ENCODE assay signal across 8 mouse cellular contexts in genomic region chrX:70385962-70386351, GRCm38 (mm10). TPM values are rescaled to one million over a fixed set of nuclear protein-coding genes. Genes with fewer than 3 reads are reported as not detected.
DNase-seq lines count a peak whose midpoint lies in the region; ATAC-seq and TF ChIP-seq lines count a peak whose summit lies in the region.

No protein-coding gene starts in this region.

- TF ChIP-seq CTCF in kidney, adult 2 months (conservative IDR thresholded peaks at IDR 0.05; ENCODE audit: insufficient read depth, insufficient read length, low read depth, low read length): no peak

- no peaks in the 10 kb centered on the region for H3K36me3 ChIP-seq in kidney, adult 2 months (ENCODE audit: control insufficient read depth, insufficient read depth, low read length)
- H3K36me3 ChIP-seq in ES-E14 (ENCODE audit: control insufficient read depth, insufficient read depth, low read length, poor library complexity, severe bottlenecking): no peaks in the 10 kb centered on the region
- H3K36me3 ChIP-seq in embryonic facial prominence, embryonic 15.5 days: no peaks in the 10 kb centered on the region
- no peaks in the 10 kb centered on the region for H3K36me3 ChIP-seq in intestine, embryonic 15.5 days
- 0 out of 2 replicates have a peak, but pooled peaks cover 5% of the 10 kb centered on the region for H3K36me3 ChIP-seq in midbrain, embryonic 12.5 days

- H3K27me3 ChIP-seq in kidney, adult 2 months (replicated peaks; ENCODE audit: control insufficient read depth, insufficient read depth, low read length): no peaks in the 10 kb centered on the region
- H3K27me3 ChIP-seq in embryonic facial prominence, embryonic 15.5 days: no peaks in the 10 kb centered on the region
- H3K27me3 ChIP-seq in intestine, embryonic 15.5 days (replicated peaks): no peaks in the 10 kb centered on the region
- no peaks in the 10 kb centered on the region for H3K27me3 ChIP-seq in midbrain, embryonic 12.5 days

- peak overlapping the region; percentile 98 for H3K27ac ChIP-seq in kidney, adult 2 months (ENCODE audit: insufficient read depth, low read depth, low read length)
- 0 out of 2 replicates have a peak overlapping the region, but pooled peaks have one; percentile 10 for H3K27ac ChIP-seq in ES-E14 (ENCODE audit: insufficient read depth, low read depth, low read length, poor library complexity, severe bottlenecking)
- H3K27ac ChIP-seq in embryonic facial prominence, embryonic 15.5 days (replicated peaks): peak overlapping the region; percentile 90
- peak overlapping the region; percentile 66 for H3K27ac ChIP-seq in intestine, embryonic 15.5 days
- peak overlapping the region; percentile 56; the same call in 1 of the 2 replicates for H3K27ac ChIP-seq in midbrain, embryonic 12.5 days (replicated peaks)

- in situ Hi-C loops in ES-E14 (cut with MboI; ENCODE audit: low sequenced_read_pairs in 2 of 2, unreplicated experiment in 2 of 2): no loop called here

- H3K9me3 ChIP-seq in ES-E14 (ENCODE audit: control insufficient read depth, insufficient read depth, low read depth, low read length): no peaks in the 10 kb centered on the region
- no peaks in the 10 kb centered on the region for H3K9me3 ChIP-seq in embryonic facial prominence, embryonic 15.5 days (replicated peaks)
- H3K9me3 ChIP-seq in intestine, embryonic 15.5 days: no peaks in the 10 kb centered on the region
- no peaks in the 10 kb centered on the region for H3K9me3 ChIP-seq in midbrain, embryonic 12.5 days

- 0% methylated on average over 11 of the region's 11 CpGs for WGBS in kidney, adult 2 months
- WGBS in embryonic facial prominence, embryonic 15.5 days: 19% methylated on average over 11 of the region's 11 CpGs
- whole genome bisulfite sequencing in intestine, embryonic 15.5 days: 29% methylated on average over 11 of the region's 11 CpGs
- WGBS in midbrain, embryonic 12.5 days: 14% methylated on average over 11 of the region's 11 CpGs

- H3K4me3 ChIP-seq in kidney, adult 2 months (ENCODE audit: insufficient read depth, low read depth, low read length): peak overlapping the region; percentile 83
- peak overlapping the region; percentile 80 to 83 for H3K4me3 ChIP-seq in ES-E14 (ENCODE audit: insufficient read depth in 1 of 2, low read depth in 1 of 2, low read length in 2 of 2, poor library complexity in 1 of 2, severe bottlenecking in 1 of 2)
- peak overlapping the region; percentile 51 for H3K4me3 ChIP-seq in embryonic facial prominence, embryonic 15.5 days (replicated peaks)
- peak overlapping the region; percentile 49 for H3K4me3 ChIP-seq in intestine, embryonic 15.5 days (replicated peaks)
- H3K4me3 ChIP-seq in midbrain, embryonic 12.5 days: peak overlapping the region; percentile 54

- no peak for DNase-seq in kidney, adult 2 months
- DNase-seq in kidney, adult 8-10 months: no peak
- DNase-seq in ES-E14 (ENCODE audit: low read depth, low spot score): no peak
- no peak for DNase-seq in frontal cortex, postnatal 36 days (ENCODE audit: low spot score in 2 of 2)
- no peak for DNase-seq in layer of hippocampus, adult 18-20 months (ENCODE audit: low spot score in 2 of 2)

- ATAC-seq in embryonic facial prominence, embryonic 15.5 days (ENCODE audit: insufficient number of reproducible peaks, low FRiP score, low TSS enrichment, low read depth): peak; percentile 63
- ATAC-seq in intestine, embryonic 15.5 days: peak; percentile 62
- peak; percentile 56 for ATAC-seq in midbrain, embryonic 12.5 days (ENCODE audit: low FRiP score, low read depth)

- H3K4me2 ChIP-seq in embryonic facial prominence, embryonic 15.5 days (replicated peaks): peak overlapping the region; percentile 44
- H3K4me2 ChIP-seq in intestine, embryonic 15.5 days (replicated peaks): peak overlapping the region; percentile 58
- H3K4me2 ChIP-seq in midbrain, embryonic 12.5 days (replicated peaks): peak overlapping the region; percentile 53

- TF ChIP-seq POLR2A in kidney, adult 2 months (IDR thresholded peaks at IDR 0.05; ENCODE audit: low read depth, low read length): no peak

- peaks cover 4% of the 10 kb centered on the region; the same call in 1 of the 2 replicates for H3K4me1 ChIP-seq in kidney, adult 2 months (ENCODE audit: control insufficient read depth, insufficient read depth, low read length)
- H3K4me1 ChIP-seq in ES-E14 (ENCODE audit: control insufficient read depth in 2 of 2, insufficient read depth in 2 of 2, low read length in 2 of 2, poor library complexity in 1 of 2): no peaks in the 10 kb centered on the region
- 0 out of 2 replicates have a peak, but pooled peaks cover 6% of the 10 kb centered on the region for H3K4me1 ChIP-seq in embryonic facial prominence, embryonic 15.5 days
- H3K4me1 ChIP-seq in intestine, embryonic 15.5 days (replicated peaks): no peaks in the 10 kb centered on the region
- H3K4me1 ChIP-seq in midbrain, embryonic 12.5 days: no peaks in the 10 kb centered on the region

- peak overlapping the region; percentile 80 for H3K9ac ChIP-seq in ES-E14 (ENCODE audit: insufficient read depth, low read depth, low read length, poor library complexity, severe bottlenecking)
- H3K9ac ChIP-seq in embryonic facial prominence, embryonic 15.5 days: peak overlapping the region; percentile 33; the same call in 1 of the 2 replicates
- peak overlapping the region; percentile 54 for H3K9ac ChIP-seq in intestine, embryonic 15.5 days
- H3K9ac ChIP-seq in midbrain, embryonic 12.5 days (replicated peaks): peak overlapping the region; percentile 57

TF ChIP-seq in ES-E14, 5 proteins besides CTCF, POLR2A, EP300 and RAD21:
- TF ChIP-seq ZNF384 (IDR thresholded peaks at IDR 0.05; ENCODE audit: low read depth, low read length) (no peak), CHD2 (IDR thresholded peaks at IDR 0.05; ENCODE audit: low read depth, low read length) (no peak), MAFK (IDR thresholded peaks at IDR 0.05; ENCODE audit: insufficient read depth, low read depth, low read length) (no peak), ZC3H11A (IDR thresholded peaks at IDR 0.05; ENCODE audit: borderline replicate concordance, low read depth, low read length) (no peak), HCFC1 (IDR thresholded peaks at IDR 0.05; ENCODE audit: borderline replicate concordance, insufficient read depth, low read length) (no peak)

RNA-seq across cellular contexts. Expression of gene 1110012L19Rik, which starts 0.3 kb away (rescaled TPM):
- 9.2 and 12.3 TPM in 2 replicates for polyA plus RNA-seq in kidney, adult 2 months (2012; rRNA removed)
- total RNA-seq in ES-E14 (2012; rRNA removed): 12.6 and 19.0 TPM in 2 replicates
- polyA plus RNA-seq in embryonic facial prominence, embryonic 15.5 days (2015; fragmentation: Nextera tagmentation; extraction: Ambion mirVana): 30.6 and 31.0 TPM in 2 replicates
- 29.9 and 31.6 TPM in 2 replicates for polyA plus RNA-seq in intestine, embryonic 15.5 days (2015; fragmentation: Nextera tagmentation; extraction: Ambion mirVana)
- polyA plus RNA-seq in midbrain, embryonic 12.5 days (2016; fragmentation: Nextera tagmentation; extraction: Ambion mirVana): 28.0 and 29.1 TPM in 2 replicates
- 10 to 100 TPM; 13.4 to 14.5 TPM for total RNA-seq in layer of hippocampus, adult 18-20 months (2021)

RNA-seq across cellular contexts. Expression of gene Ids, which starts 21.1 kb away (rescaled TPM):
- polyA plus RNA-seq in kidney, adult 2 months (2012; rRNA removed): 40.7 and 42.4 TPM in 2 replicates
- 10.4 TPM in 2 replicates for total RNA-seq in ES-E14 (2012; rRNA removed)
- 4.0 and 4.4 TPM in 2 replicates for polyA plus RNA-seq in embryonic facial prominence, embryonic 15.5 days (2015; fragmentation: Nextera tagmentation; extraction: Ambion mirVana)
- 2.1 and 3.1 TPM in 2 replicates for polyA plus RNA-seq in intestine, embryonic 15.5 days (2015; fragmentation: Nextera tagmentation; extraction: Ambion mirVana)
- polyA plus RNA-seq in midbrain, embryonic 12.5 days (2016; fragmentation: Nextera tagmentation; extraction: Ambion mirVana): 4.8 and 5.8 TPM in 2 replicates
- total RNA-seq in layer of hippocampus, adult 18-20 months (2021): 100 to 1,000 TPM; 292 to 295 TPM

Comparison
In these comparisons a context has a peak if more than half of its experiments do, and no peak if none do; other contexts are left out.
1. H3K27ac ChIP-seq: peak in every context shown above with its lines; median percentile 98 in kidney, adult 2 months; 90 in embryonic facial prominence, embryonic 15.5 days; 66 in intestine, embryonic 15.5 days; 56 in midbrain, embryonic 12.5 days; 10 in ES-E14.